Mouse (Mus musculus): ENCODE measurements around the gene Tgoln1.
A peak's percentile ranks its signal among the peaks of the same experiment; 100 is the strongest.

The Tgoln1 gene

GRCm38 (mm10) chr6:72616643-72617288 lies at the start of gene Tgoln1:
Tgoln1 (minus strand) TSS chr6:72617000.
- peak; percentile 81 for DNase-seq (ENCODE audit: low read depth, low spot score)

- DNase-seq (ENCODE audit: low read depth, low spot score) = no peak
Measured at GRCm38 (mm10) chr6:72664290-72664689, 47.5 kb upstream of the Tgoln1 start.

GRCm38 (mm10) chr6:72663000-72663399 lies 46.2 kb upstream of the Tgoln1 start:
- DNase-seq (ENCODE audit: low read depth, low spot score) = no peak

- no peak for DNase-seq (ENCODE audit: low read depth, low spot score)
Measured at GRCm38 (mm10) chr6:72660391-72660720, 43.6 kb upstream of the Tgoln1 start.

- DNase-seq (ENCODE audit: low read depth, low spot score) = no peak
Measured at GRCm38 (mm10) chr6:72659717-72660390, 43.1 kb upstream of the Tgoln1 start.

- no peak for DNase-seq (ENCODE audit: low read depth, low spot score)
Measured at GRCm38 (mm10) chr6:72658006-72658405, 41.2 kb upstream of the Tgoln1 start.

GRCm38 (mm10) chr6:72656053-72656442 lies 39.2 kb upstream of the Tgoln1 start:
- DNase-seq (ENCODE audit: low read depth, low spot score) = no peak

- DNase-seq (ENCODE audit: low read depth, low spot score) = no peak
Measured at GRCm38 (mm10) chr6:72655309-72656052, 38.7 kb upstream of the Tgoln1 start.

- no peak for DNase-seq (ENCODE audit: low read depth, low spot score)
Measured at GRCm38 (mm10) chr6:72654355-72654754, 37.6 kb upstream of the Tgoln1 start.

- no peak for DNase-seq (ENCODE audit: low read depth, low spot score)
Measured at GRCm38 (mm10) chr6:72653419-72653818, 36.6 kb upstream of the Tgoln1 start.

GRCm38 (mm10) chr6:72650338-72650851 lies 33.6 kb upstream of the Tgoln1 start:
- no peak for DNase-seq (ENCODE audit: low read depth, low spot score)

GRCm38 (mm10) chr6:72648002-72648595 lies 31.3 kb upstream of the Tgoln1 start:
- DNase-seq (ENCODE audit: low read depth, low spot score) = no peak

GRCm38 (mm10) chr6:72647383-72647820 lies 30.6 kb upstream of the Tgoln1 start:
- peak; percentile 59 for DNase-seq (ENCODE audit: low read depth, low spot score)

- no peak for DNase-seq (ENCODE audit: low read depth, low spot score)
Measured at GRCm38 (mm10) chr6:72645364-72645763, 28.6 kb upstream of the Tgoln1 start.

- no peak for DNase-seq (ENCODE audit: low read depth, low spot score)
Measured at GRCm38 (mm10) chr6:72644576-72644975, 27.8 kb upstream of the Tgoln1 start.

- no peak for DNase-seq (ENCODE audit: low read depth, low spot score)
Measured at GRCm38 (mm10) chr6:72641218-72641954, 24.6 kb upstream of the Tgoln1 start.

GRCm38 (mm10) chr6:72636940-72637339 lies 20.1 kb upstream of the Tgoln1 start:
- no peak for DNase-seq (ENCODE audit: low read depth, low spot score)

GRCm38 (mm10) chr6:72635760-72636431 lies 19.1 kb upstream of the Tgoln1 start:
- no peak for DNase-seq (ENCODE audit: low read depth, low spot score)

- no peak for DNase-seq (ENCODE audit: low read depth, low spot score)
Measured at GRCm38 (mm10) chr6:72634311-72634710, 17.5 kb upstream of the Tgoln1 start.

- no peak for DNase-seq (ENCODE audit: low read depth, low spot score)
Measured at GRCm38 (mm10) chr6:72631700-72632099, 14.9 kb upstream of the Tgoln1 start.

- DNase-seq (ENCODE audit: low read depth, low spot score) = no peak
Measured at GRCm38 (mm10) chr6:72630961-72631360, 14.2 kb upstream of the Tgoln1 start.

Measured in WW6 (cell line).